Mouse (Mus musculus) kidney, embryonic 15.5 days (tissue): ENCODE measurements around the gene Gm12845. TPM values are rescaled to one million over a fixed set of nuclear protein-coding genes. Genes with fewer than 3 reads are reported as not detected.

Experiments
- ATAC-seq: fragments of 200-750 bp; cut with Nextera tagmentation; replicated peaks from 2 replicates; pipeline ENCODE4 v1.8.0; 2017; ENCODE audit warnings: moderate TSS enrichment; ENCODE audit not compliant: low FRiP score
- H3K27ac ChIP-seq: fragments of 300-500 bp; sonication (generic); 2 replicates; pipeline ENCODE4 v1.5.1; 2015; ENCODE audit warnings: mild to moderate bottlenecking, inconsistent platforms
- H3K27me3 ChIP-seq: fragments of 300-500 bp; sonication (generic); 2 replicates; pipeline ENCODE4 v1.6.1; 2015; ENCODE audit warnings: inconsistent platforms
- H3K36me3 ChIP-seq: fragments of 300-500 bp; sonication (generic); 2 replicates; pipeline ENCODE4 v1.6.1; 2015; ENCODE audit warnings: inconsistent platforms
- H3K4me1 ChIP-seq: fragments of 300-500 bp; sonication (generic); 2 replicates; pipeline ENCODE4 v1.6.1; 2015; ENCODE audit warnings: inconsistent platforms
- H3K4me2 ChIP-seq: fragments of 300-500 bp; sonication (generic); 2 replicates; pipeline ENCODE4 v1.6.1; 2015; ENCODE audit warnings: moderate library complexity, mild to moderate bottlenecking, inconsistent platforms
- H3K4me3 ChIP-seq: fragments of 300-500 bp; sonication (generic); replicated peaks from 2 replicates; pipeline ENCODE4 v1.5.1; 2015; ENCODE audit warnings: mild to moderate bottlenecking, inconsistent platforms
- H3K9ac ChIP-seq: fragments of 300-500 bp; sonication (generic); 2 replicates; pipeline ENCODE4 v1.6.1; 2015; ENCODE audit warnings: mild to moderate bottlenecking, inconsistent platforms
- H3K9me3 ChIP-seq: fragments of 300-500 bp; sonication (generic); replicated peaks from 2 replicates; pipeline ENCODE4 v1.6.1; 2016; ENCODE audit warnings: inconsistent platforms
- WGBS: fragments of 180-500 bp; shearing (Covaris S2); methylation state at CpG from one replicate; pipeline ENCODE4 v1.1.7; 2015; ENCODE audit warnings: mixed read lengths; 5-methylcytosine and 5-hydroxymethylcytosine counted together
- polyA plus RNA-seq: library from polyadenylated mRNA; unstranded; fragments of >200 nt; fragmentation: Nextera tagmentation; extraction: Ambion mirVana; gene quantifications from 2 replicates; pipeline ENCODE4 v1.2.1, GENCODE M21; 2015

The Gm12845 gene
- not detected in 2 replicates for polyA plus RNA-seq

GRCm38 (mm10) chr4:117724112-117724511, at the start of gene Gm12845:
TSS of gene Gm12845 (plus strand) at chr4:117724412.
- Histone ChIP-seq H3K36me3 (no peaks in the 10 kb centered on the region), H3K9me3 (no peaks in the 10 kb centered on the region), H3K27me3 (no peaks in the 10 kb centered on the region), H3K4me2 (no peak within 1 kb of the TSS), H3K4me3 (no peak within 1 kb of the TSS), H3K27ac (no peak within 1 kb of the TSS), H3K4me1 (no peaks in the 10 kb centered on the region), H3K9ac (no peak within 1 kb of the TSS)
- ATAC-seq, result no peak
- 88% methylated on average over 1 of the region's 1 CpGs for WGBS

DNA sequence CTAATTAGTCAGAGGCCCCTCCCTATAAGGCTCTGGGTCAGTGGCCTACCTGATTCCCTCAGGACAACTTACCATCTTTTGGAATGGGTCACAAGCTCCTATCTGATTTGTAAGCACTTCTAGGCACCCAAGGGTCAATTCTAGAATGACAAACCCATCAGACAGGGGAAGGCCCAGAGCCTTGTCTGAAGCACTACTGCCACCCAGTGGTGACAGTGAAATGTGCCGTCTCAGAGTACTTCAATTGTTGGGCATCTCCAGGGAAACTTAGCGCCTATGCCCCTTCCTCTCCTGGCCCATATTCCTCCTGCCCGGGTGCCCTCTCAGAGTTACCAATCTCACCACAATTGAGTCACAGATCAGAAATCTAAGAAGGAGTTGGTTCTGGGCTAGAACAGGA, 47.3 kb upstream of the Gm12845 start:
- no peak overlapping the region for H3K4me3 ChIP-seq
- WGBS, result 21% methylated on average over 3 of the region's 3 CpGs
- H3K36me3 ChIP-seq, result peaks cover 78% of the 10 kb centered on the region
- H3K9me3 ChIP-seq, result no peaks in the 10 kb centered on the region
- H3K4me1 ChIP-seq, result peaks cover 11% of the 10 kb centered on the region
- H3K4me2 ChIP-seq, result no peak overlapping the region
- no peak overlapping the region for H3K27ac ChIP-seq
- no peaks in the 10 kb centered on the region for H3K27me3 ChIP-seq
- H3K9ac ChIP-seq, result no peak overlapping the region
- no peak for ATAC-seq

GRCm38 (mm10) chr4:117680963-117681362, 43.2 kb upstream of the Gm12845 start:
- H3K27ac ChIP-seq, result no peak overlapping the region
- H3K4me3 ChIP-seq, result peak overlapping the region; percentile 95
- H3K9ac ChIP-seq, result no peak overlapping the region
- peaks cover 15% of the 10 kb centered on the region for H3K4me1 ChIP-seq
- WGBS, result 76% methylated on average over 6 of the region's 6 CpGs
- H3K27me3 ChIP-seq, result no peaks in the 10 kb centered on the region
- H3K4me2 ChIP-seq, result peak overlapping the region; percentile 74
- no peaks in the 10 kb centered on the region for H3K9me3 ChIP-seq
- H3K36me3 ChIP-seq, result peaks cover 48% of the 10 kb centered on the region
- no peak for ATAC-seq

GRCm38 (mm10) chr4:117681931-117682461, 42.2 kb upstream of the Gm12845 start, which contains the start of gene Dmap1:
TSS of gene Dmap1 (minus strand) at chr4:117682273.
- H3K36me3 ChIP-seq, result peaks cover 39% of the 10 kb centered on the region
- peak within 1 kb of the TSS; percentile 74 for H3K4me2 ChIP-seq
- H3K4me1 ChIP-seq, result peaks cover 15% of the 10 kb centered on the region
- no peaks in the 10 kb centered on the region for H3K27me3 ChIP-seq
- H3K9ac ChIP-seq, result peak within 1 kb of the TSS; percentile 85
- peak; percentile 81 for ATAC-seq
- H3K4me3 ChIP-seq, result peak within 1 kb of the TSS; percentile 95
- no peaks in the 10 kb centered on the region for H3K9me3 ChIP-seq
- WGBS, result under 1% methylated on average over 33 of the region's 33 CpGs
- H3K27ac ChIP-seq, result peak within 1 kb of the TSS; percentile 62; the same call in 1 of the 2 replicates

DNA sequence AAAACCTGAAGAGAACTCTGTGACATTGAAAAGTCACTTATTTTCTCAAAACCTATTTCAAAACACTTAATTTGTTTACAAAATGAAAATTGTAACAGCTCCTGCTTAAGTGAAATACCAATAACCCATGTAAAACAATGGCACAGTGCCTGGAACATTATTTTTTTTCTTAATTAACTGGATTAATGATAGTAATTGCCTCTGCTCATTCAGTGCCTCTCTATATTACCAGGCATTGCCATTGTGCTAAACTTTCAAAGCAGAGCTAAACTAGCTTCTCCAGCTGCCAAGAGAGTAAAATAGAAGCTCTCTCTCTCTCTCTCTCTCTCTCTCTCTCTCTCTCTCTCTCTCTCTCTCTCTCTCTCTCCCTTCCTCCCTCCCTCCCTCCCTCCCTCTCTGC, 41.7 kb upstream of the Gm12845 start:
- no peaks in the 10 kb centered on the region for H3K9me3 ChIP-seq
- H3K9ac ChIP-seq, result peak overlapping the region; percentile 85; the same call in 1 of the 2 replicates
- peak overlapping the region; percentile 62; the same call in 1 of the 2 replicates for H3K27ac ChIP-seq
- H3K4me3 ChIP-seq, result peak overlapping the region; percentile 95
- H3K36me3 ChIP-seq, result peaks cover 35% of the 10 kb centered on the region
- H3K4me1 ChIP-seq, result peaks cover 15% of the 10 kb centered on the region
- H3K27me3 ChIP-seq, result no peaks in the 10 kb centered on the region
- H3K4me2 ChIP-seq, result peak overlapping the region; percentile 74
- no peak for ATAC-seq

DNA sequence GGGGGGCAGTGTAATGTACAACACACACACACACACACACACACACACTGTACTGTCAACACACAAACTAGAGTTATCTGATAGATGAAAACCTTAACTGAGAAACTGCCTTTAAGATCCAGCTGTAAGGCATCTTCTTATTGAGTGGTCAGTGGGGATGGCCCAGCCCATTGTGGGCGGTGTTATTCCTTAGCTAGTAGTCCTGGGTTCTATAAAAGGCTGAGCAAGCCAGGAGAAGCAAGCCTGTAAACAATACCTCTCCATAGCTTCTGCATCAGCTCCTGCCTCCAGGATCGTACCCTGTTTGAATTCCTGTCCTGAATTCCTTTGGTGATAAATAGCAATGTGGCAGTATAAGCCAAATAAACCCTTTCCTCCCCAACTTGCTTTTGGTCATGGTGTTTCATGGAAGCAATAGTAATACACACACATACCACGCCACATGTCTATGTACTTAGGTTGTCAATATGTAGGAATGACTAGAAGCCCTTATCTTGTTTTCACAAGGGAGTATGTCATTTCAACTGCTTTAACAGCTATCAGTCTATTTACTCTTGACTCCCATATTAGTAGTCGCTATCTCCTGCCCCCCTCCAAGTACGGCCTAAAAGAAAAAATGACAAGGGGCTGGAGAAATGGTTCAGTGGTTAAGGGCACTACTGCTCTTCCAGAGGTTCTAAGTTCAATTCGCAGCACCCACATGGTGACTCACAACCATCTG, 41.0 kb upstream of the Gm12845 start:
- no peak for ATAC-seq
- WGBS, result 79% methylated on average over 6 of the region's 6 CpGs
- no peak overlapping the region for H3K27ac ChIP-seq
- H3K4me2 ChIP-seq, result peak overlapping the region; percentile 74; the same call in 1 of the 2 replicates
- no peaks in the 10 kb centered on the region for H3K9me3 ChIP-seq
- no peak overlapping the region for H3K9ac ChIP-seq
- H3K36me3 ChIP-seq, result peaks cover 27% of the 10 kb centered on the region
- H3K27me3 ChIP-seq, result no peaks in the 10 kb centered on the region
- no peak overlapping the region for H3K4me3 ChIP-seq
- H3K4me1 ChIP-seq, result peaks cover 15% of the 10 kb centered on the region

GRCm38 (mm10) chr4:117686354-117686753, 37.9 kb upstream of the Gm12845 start:
- Histone ChIP-seq H3K9me3 (no peaks in the 10 kb centered on the region), H3K4me3 (no peak overlapping the region), H3K4me2 (no peak overlapping the region), H3K36me3 (no peaks in the 10 kb centered on the region), H3K9ac (no peak overlapping the region), H3K27ac (no peak overlapping the region), H3K27me3 (no peaks in the 10 kb centered on the region), H3K4me1 (peaks cover 9% of the 10 kb centered on the region)
- WGBS, result 87% methylated on average over 4 of the region's 4 CpGs
- no peak for ATAC-seq

- Histone ChIP-seq H3K9me3 (no peaks in the 10 kb centered on the region), H3K36me3 (no peaks in the 10 kb centered on the region), H3K4me1 (no peaks in the 10 kb centered on the region), H3K4me2 (no peak overlapping the region), H3K4me3 (no peak overlapping the region), H3K27me3 (no peaks in the 10 kb centered on the region), H3K9ac (no peak overlapping the region), H3K27ac (no peak overlapping the region)
- no peak for ATAC-seq
- WGBS, result 4% methylated on average over 7 of the region's 7 CpGs
Measured at GRCm38 (mm10) chr4:117705361-117705760, 18.9 kb upstream of the Gm12845 start.

DNA sequence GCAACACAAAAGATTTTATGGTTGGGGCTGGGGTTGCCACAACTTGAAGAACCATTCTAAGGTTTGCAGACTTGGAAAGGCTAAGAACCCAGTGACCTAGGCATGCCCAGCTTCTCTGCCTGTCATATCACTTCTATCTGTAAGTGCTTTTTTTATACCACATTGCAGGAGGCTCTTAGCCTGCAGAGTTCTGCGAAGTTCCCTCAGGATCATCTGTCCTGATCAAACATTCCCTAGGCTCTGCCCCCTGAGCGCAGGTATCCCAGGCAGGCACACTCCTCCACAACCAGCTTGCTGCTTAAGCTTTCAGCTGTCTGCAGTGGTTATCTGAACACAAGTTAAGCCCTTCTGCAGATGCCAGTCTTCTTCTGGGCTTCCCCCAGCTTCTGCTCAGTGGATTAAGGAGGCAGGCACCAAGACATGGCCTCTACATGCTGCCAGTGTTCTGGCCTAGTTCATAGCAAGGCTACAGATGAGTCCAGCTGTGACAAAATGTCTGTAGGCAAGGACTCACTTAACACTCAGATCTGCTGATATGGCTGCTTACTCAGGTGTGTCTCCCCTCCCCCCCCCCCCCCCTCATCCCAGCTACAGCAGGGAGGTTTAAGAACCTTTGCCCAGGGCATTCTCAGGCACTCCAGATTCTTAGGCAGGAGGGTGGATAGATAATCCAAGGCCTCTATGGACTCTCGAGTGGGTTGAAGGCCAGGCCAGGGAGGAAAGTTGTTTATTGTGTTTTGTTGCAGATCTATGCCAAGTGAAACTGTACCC, 15.2 kb upstream of the Gm12845 start:
- no peak overlapping the region for H3K27ac ChIP-seq
- no peak overlapping the region for H3K4me2 ChIP-seq
- no peak overlapping the region for H3K9ac ChIP-seq
- no peak for ATAC-seq
- H3K27me3 ChIP-seq, result no peaks in the 10 kb centered on the region
- H3K9me3 ChIP-seq, result no peaks in the 10 kb centered on the region
- no peak overlapping the region for H3K4me3 ChIP-seq
- no peaks in the 10 kb centered on the region for H3K4me1 ChIP-seq
- no peaks in the 10 kb centered on the region for H3K36me3 ChIP-seq
- WGBS, result 54% methylated on average over 3 of the region's 3 CpGs

DNA sequence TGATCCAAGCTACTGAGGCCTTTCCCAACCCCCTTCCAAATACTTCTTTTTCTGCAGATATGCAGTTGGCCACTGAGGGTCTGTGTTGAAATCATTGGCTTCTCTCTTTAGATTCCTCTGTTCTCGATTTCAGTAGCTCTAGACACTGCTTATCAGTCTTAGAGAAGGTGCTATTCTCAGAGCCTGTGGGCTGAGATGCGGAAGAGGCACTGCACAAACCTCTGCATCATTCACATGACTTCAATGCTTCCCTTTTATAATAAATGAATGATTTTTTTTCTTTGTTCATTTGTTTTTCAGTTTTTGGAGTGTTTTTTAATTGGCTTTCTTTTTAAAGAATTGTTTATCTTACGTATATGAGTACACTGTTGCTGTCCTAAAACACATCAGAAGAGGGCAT, 11.9 kb upstream of the Gm12845 start:
- no peak for ATAC-seq
- 82% methylated on average over 3 of the region's 3 CpGs for WGBS
- H3K27me3 ChIP-seq, result no peaks in the 10 kb centered on the region

DNA sequence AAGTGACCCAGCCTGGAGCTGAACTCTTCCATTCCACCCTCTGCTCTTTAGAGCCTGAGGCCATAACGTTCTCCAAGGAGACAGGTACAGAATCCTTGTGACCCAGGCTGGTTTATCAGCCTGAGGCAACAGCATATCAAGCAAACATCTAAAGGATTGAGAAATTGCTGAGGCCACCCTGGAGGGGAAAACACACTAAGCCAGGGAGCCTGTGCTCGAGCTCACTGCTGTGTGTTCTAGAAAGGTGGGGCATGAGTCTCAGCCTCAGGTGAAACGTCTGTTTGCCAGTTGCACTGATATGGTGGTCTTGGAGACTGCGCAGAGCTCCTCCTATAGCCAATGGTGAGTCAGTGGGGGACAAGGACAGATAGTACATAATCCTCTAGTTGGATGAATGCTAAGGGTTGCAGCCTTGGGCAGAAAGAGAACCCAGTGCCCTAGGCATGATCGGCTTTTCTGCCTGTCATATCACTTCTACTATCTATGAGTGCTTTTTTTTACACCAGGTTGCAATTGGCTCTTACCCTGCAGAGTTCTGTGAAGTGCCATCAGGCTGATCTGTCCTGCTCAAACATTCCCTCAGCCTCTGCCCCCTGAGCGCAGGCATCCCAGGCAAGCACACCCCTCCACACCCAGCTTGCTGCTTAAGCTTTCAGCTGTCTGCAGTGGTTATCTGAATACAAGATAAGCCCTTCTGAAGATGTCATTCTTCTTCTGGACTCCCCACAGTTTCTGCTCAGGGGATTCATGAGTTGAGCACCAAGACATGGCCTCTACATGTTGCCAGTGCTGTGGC, 10.7 kb upstream of the Gm12845 start:
- Histone ChIP-seq H3K9ac (no peak overlapping the region), H3K36me3 (no peaks in the 10 kb centered on the region), H3K4me1 (no peaks in the 10 kb centered on the region), H3K4me3 (no peak overlapping the region), H3K27ac (no peak overlapping the region), H3K4me2 (no peak overlapping the region), H3K9me3 (no peaks in the 10 kb centered on the region), H3K27me3 (no peaks in the 10 kb centered on the region)
- WGBS, result 83% methylated on average over 6 of the region's 6 CpGs
- no peak for ATAC-seq

More for the DNA sequence above, 11.9 kb upstream of the Gm12845 start:
- Histone ChIP-seq H3K27ac (no peak overlapping the region), H3K4me1 (no peaks in the 10 kb centered on the region), H3K9me3 (no peaks in the 10 kb centered on the region), H3K9ac (no peak overlapping the region), H3K36me3 (no peaks in the 10 kb centered on the region), H3K4me3 (no peak overlapping the region), H3K4me2 (no peak overlapping the region)
